Mouse (Mus musculus) C2C12 (cell line): ENCODE measurements at regions not wholly inside any gene's neighbourhood (a gene's known extent, or its start where the extent isn't known, plus 50 kb on each side); places are given as distances from the start of the nearest gene placed in this dataset.

Experiments
- CEBPB ChIP-seq: IDR thresholded peaks from one replicate; pipeline ENCODE4 v1.6.1; 2011; ENCODE audit warnings: low read depth, mild to moderate bottlenecking, control low read depth, moderate library complexity
- CTCF ChIP-seq: IDR thresholded peaks from one replicate; pipeline ENCODE4 v1.5.1; 2011; ENCODE audit not compliant: control insufficient read depth, insufficient read depth, insufficient read length
- FOSL1 ChIP-seq: IDR thresholded peaks from one replicate; pipeline ENCODE4 v1.8.0; 2011; ENCODE audit warnings: mild to moderate bottlenecking, low read length; ENCODE audit not compliant: poor library complexity, insufficient read depth, severe bottlenecking
- MAX ChIP-seq: IDR thresholded peaks from one replicate; pipeline ENCODE4 v1.6.1; 2011; ENCODE audit warnings: mild to moderate bottlenecking, control low read depth
- MYOD1 ChIP-seq: IDR thresholded peaks from one replicate; pipeline ENCODE4 v1.6.1; 2011; ENCODE audit warnings: low read depth; ENCODE audit not compliant: control insufficient read depth, insufficient read length
- MYOG ChIP-seq: IDR thresholded peaks from one replicate; pipeline ENCODE4 v1.6.1; 2011; ENCODE audit not compliant: control insufficient read depth, insufficient read length; ENCODE audit errors: extremely low read depth
- USF1 ChIP-seq: IDR thresholded peaks from one replicate; pipeline ENCODE4 v1.6.1; 2011; ENCODE audit warnings: low read depth, mild to moderate bottlenecking, control low read depth, moderate library complexity

GRCm38 (mm10) chr9:63879710-63880428, 122.1 kb upstream of the Smad3 start:
- TF ChIP-seq CTCF (no peak), USF1 (no peak), MAX (no peak), MYOD1 (no peak), FOSL1 (no peak), CEBPB (no peak), MYOG (no peak)
